Mouse (Mus musculus): ENCODE data around the gene Cuedc1.

Gene Cuedc1

GRCm38 (mm10) chr11:88160316-88160715 lies 62.5 kb downstream of the Cuedc1 start:
- no peaks in the 10 kb centered on the region for H3K36me3 ChIP-seq (ENCODE audit: insufficient read depth, low read length)
- H3K4me3 ChIP-seq (replicated peaks; ENCODE audit: low read length) = no peak overlapping the region
- peaks cover 71% of the 10 kb centered on the region for H3K4me1 ChIP-seq (replicated peaks; ENCODE audit: low read depth, low read length)
- TF ChIP-seq CTCF (conservative IDR thresholded peaks at IDR 0.05; ENCODE audit: low read length) (no peak), POU5F1 (IDR thresholded peaks at IDR 0.05; ENCODE audit: borderline replicate concordance, low read length) (no peak), NANOG (IDR thresholded peaks at IDR 0.05; ENCODE audit: borderline replicate concordance, low read length) (no peak)
- H3K9me3 ChIP-seq (ENCODE audit: low read length) = no peaks in the 10 kb centered on the region
- H3K27me3 ChIP-seq (ENCODE audit: insufficient read depth, low read length) = peaks cover 8% of the 10 kb centered on the region; the same call in 1 of the 2 replicates

GRCm38 (mm10) chr11:88161051-88161581 lies 63.3 kb downstream of the Cuedc1 start:
- no peak for TF ChIP-seq CTCF (conservative IDR thresholded peaks at IDR 0.05; ENCODE audit: low read length)
- no peak for TF ChIP-seq POU5F1 (IDR thresholded peaks at IDR 0.05; ENCODE audit: borderline replicate concordance, low read length)
- TF ChIP-seq NANOG (IDR thresholded peaks at IDR 0.05; ENCODE audit: borderline replicate concordance, low read length) = no peak
- Histone ChIP-seq H3K4me1 (replicated peaks; ENCODE audit: low read depth, low read length) (peaks cover 73% of the 10 kb centered on the region), H3K36me3 (ENCODE audit: insufficient read depth, low read length) (no peaks in the 10 kb centered on the region), H3K27me3 (ENCODE audit: insufficient read depth, low read length) (peaks cover 7% of the 10 kb centered on the region; the same call in 1 of the 2 replicates), H3K9me3 (ENCODE audit: low read length) (no peaks in the 10 kb centered on the region), H3K4me3 (replicated peaks; ENCODE audit: low read length) (peak overlapping the region; percentile 73)

GRCm38 (mm10) chr11:88161651-88162362 lies 63.9 kb downstream of the Cuedc1 start:
- Histone ChIP-seq H3K27me3 (ENCODE audit: insufficient read depth, low read length) (peaks cover 10% of the 10 kb centered on the region), H3K36me3 (ENCODE audit: insufficient read depth, low read length) (no peaks in the 10 kb centered on the region), H3K9me3 (ENCODE audit: low read length) (no peaks in the 10 kb centered on the region), H3K4me3 (replicated peaks; ENCODE audit: low read length) (peak overlapping the region; percentile 62), H3K4me1 (replicated peaks; ENCODE audit: low read depth, low read length) (peaks cover 71% of the 10 kb centered on the region)
- TF ChIP-seq CTCF (conservative IDR thresholded peaks at IDR 0.05; ENCODE audit: low read length) (peak; percentile 53), POU5F1 (IDR thresholded peaks at IDR 0.05; ENCODE audit: borderline replicate concordance, low read length) (no peak)

GRCm38 (mm10) chr11:88162740-88163139 lies 64.9 kb downstream of the Cuedc1 start:
- TF ChIP-seq POU5F1 (IDR thresholded peaks at IDR 0.05; ENCODE audit: borderline replicate concordance, low read length) (no peak), NANOG (IDR thresholded peaks at IDR 0.05; ENCODE audit: borderline replicate concordance, low read length) (no peak), CTCF (conservative IDR thresholded peaks at IDR 0.05; ENCODE audit: low read length) (no peak)
- H3K36me3 ChIP-seq (ENCODE audit: insufficient read depth, low read length) = no peaks in the 10 kb centered on the region
- H3K9me3 ChIP-seq (ENCODE audit: low read length) = no peaks in the 10 kb centered on the region
- peaks cover 70% of the 10 kb centered on the region for H3K4me1 ChIP-seq (replicated peaks; ENCODE audit: low read depth, low read length)
- H3K4me3 ChIP-seq (replicated peaks; ENCODE audit: low read length) = no peak overlapping the region
- H3K27me3 ChIP-seq (ENCODE audit: insufficient read depth, low read length) = peaks cover 10% of the 10 kb centered on the region

GRCm38 (mm10) chr11:88164213-88164723 lies 66.4 kb downstream of the Cuedc1 start:
- no peaks in the 10 kb centered on the region for H3K9me3 ChIP-seq (ENCODE audit: low read length)
- TF ChIP-seq POU5F1 (IDR thresholded peaks at IDR 0.05; ENCODE audit: borderline replicate concordance, low read length) (no peak), CTCF (conservative IDR thresholded peaks at IDR 0.05; ENCODE audit: low read length) (no peak), NANOG (IDR thresholded peaks at IDR 0.05; ENCODE audit: borderline replicate concordance, low read length) (no peak)
- H3K36me3 ChIP-seq (ENCODE audit: insufficient read depth, low read length) = no peaks in the 10 kb centered on the region

GRCm38 (mm10) chr11:88164801-88165377 lies 67.0 kb downstream of the Cuedc1 start:
- Histone ChIP-seq H3K36me3 (ENCODE audit: insufficient read depth, low read length) (no peaks in the 10 kb centered on the region), H3K27me3 (ENCODE audit: insufficient read depth, low read length) (peaks cover 25% of the 10 kb centered on the region)

More at GRCm38 (mm10) chr11:88164213-88164723, 66.4 kb downstream of the Cuedc1 start:
- peaks cover 19% of the 10 kb centered on the region for H3K27me3 ChIP-seq (ENCODE audit: insufficient read depth, low read length)
- peaks cover 70% of the 10 kb centered on the region for H3K4me1 ChIP-seq (replicated peaks; ENCODE audit: low read depth, low read length)
- H3K4me3 ChIP-seq (replicated peaks; ENCODE audit: low read length) = peak overlapping the region; percentile 67

DNA sequence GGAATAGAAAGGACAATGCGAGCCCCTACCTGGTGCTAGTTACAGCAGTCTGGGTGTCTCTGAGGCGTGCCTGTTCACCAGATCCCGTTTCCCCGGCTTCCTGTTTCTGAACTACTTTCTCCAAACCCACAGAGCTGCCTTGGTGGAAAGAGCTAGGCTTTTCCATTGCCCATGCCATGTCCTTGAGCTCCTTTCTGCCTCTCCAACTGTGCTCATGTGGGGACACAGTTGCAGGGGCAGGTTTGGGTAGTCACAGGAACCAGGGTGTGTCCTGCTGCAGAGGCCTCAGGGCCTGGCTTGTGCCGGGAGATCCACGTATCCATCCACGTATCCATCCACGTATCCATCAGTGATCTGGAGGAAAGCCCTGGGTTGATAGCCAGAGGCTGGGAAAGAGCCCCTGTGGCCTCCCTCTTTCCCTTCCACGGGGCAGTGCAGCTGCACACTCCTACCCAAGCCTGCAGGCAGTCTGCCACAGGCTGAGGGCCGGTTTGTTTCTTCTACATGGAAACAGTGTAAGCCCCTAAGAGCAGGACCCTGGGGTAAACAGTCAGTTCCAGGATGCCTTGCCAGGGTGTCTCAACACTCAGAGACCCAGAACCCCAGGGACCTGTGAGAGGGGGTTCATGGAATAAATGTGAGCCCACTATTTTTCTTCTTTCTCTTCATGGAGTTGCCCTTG lies 68.0 kb downstream of the Cuedc1 start:
- TF ChIP-seq NANOG (IDR thresholded peaks at IDR 0.05; ENCODE audit: borderline replicate concordance, low read length) (no peak), POU5F1 (IDR thresholded peaks at IDR 0.05; ENCODE audit: borderline replicate concordance, low read length) (no peak), CTCF (conservative IDR thresholded peaks at IDR 0.05; ENCODE audit: low read length) (no peak)

More at GRCm38 (mm10) chr11:88164801-88165377, 67.0 kb downstream of the Cuedc1 start:
- Histone ChIP-seq H3K9me3 (ENCODE audit: low read length) (no peaks in the 10 kb centered on the region), H3K4me3 (replicated peaks; ENCODE audit: low read length) (peak overlapping the region; percentile 67), H3K4me1 (replicated peaks; ENCODE audit: low read depth, low read length) (peaks cover 68% of the 10 kb centered on the region)
- TF ChIP-seq POU5F1 (IDR thresholded peaks at IDR 0.05; ENCODE audit: borderline replicate concordance, low read length) = no peak

DNA sequence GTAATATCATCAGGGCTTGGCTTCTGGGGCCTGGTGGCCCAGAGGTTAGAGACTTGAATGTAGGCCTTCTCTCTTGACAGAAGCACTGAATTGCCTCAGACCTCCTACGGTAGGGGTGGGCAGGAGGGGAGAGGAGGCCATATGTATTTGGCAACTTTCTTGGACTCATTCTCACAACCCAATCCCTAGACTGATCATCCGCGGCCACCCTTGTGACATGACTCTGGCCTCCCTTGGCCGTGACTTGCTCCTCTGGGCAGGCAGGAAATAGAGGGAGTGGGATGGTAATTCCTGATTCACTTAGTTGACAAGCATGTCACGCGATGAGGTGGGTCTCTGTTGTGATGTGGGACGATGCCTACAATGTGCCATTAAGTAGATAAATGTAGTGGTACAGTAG lies 68.6 kb downstream of the Cuedc1 start:
- H3K27me3 ChIP-seq (ENCODE audit: insufficient read depth, low read length) = peaks cover 26% of the 10 kb centered on the region
- TF ChIP-seq POU5F1 (IDR thresholded peaks at IDR 0.05; ENCODE audit: borderline replicate concordance, low read length) (no peak), NANOG (IDR thresholded peaks at IDR 0.05; ENCODE audit: borderline replicate concordance, low read length) (no peak), CTCF (conservative IDR thresholded peaks at IDR 0.05; ENCODE audit: low read length) (no peak)

More for the DNA sequence above, 68.0 kb downstream of the Cuedc1 start:
- Histone ChIP-seq H3K9me3 (ENCODE audit: low read length) (no peaks in the 10 kb centered on the region), H3K27me3 (ENCODE audit: insufficient read depth, low read length) (peaks cover 26% of the 10 kb centered on the region), H3K4me1 (replicated peaks; ENCODE audit: low read depth, low read length) (peaks cover 67% of the 10 kb centered on the region), H3K36me3 (ENCODE audit: insufficient read depth, low read length) (no peaks in the 10 kb centered on the region), H3K4me3 (replicated peaks; ENCODE audit: low read length) (peak overlapping the region; percentile 24)

More for the DNA sequence above, 68.6 kb downstream of the Cuedc1 start:
- H3K4me1 ChIP-seq (replicated peaks; ENCODE audit: low read depth, low read length) = peaks cover 70% of the 10 kb centered on the region
- no peaks in the 10 kb centered on the region for H3K36me3 ChIP-seq (ENCODE audit: insufficient read depth, low read length)
- no peaks in the 10 kb centered on the region for H3K9me3 ChIP-seq (ENCODE audit: low read length)
- H3K4me3 ChIP-seq (replicated peaks; ENCODE audit: low read length) = 0 out of 2 replicates have a peak overlapping the region, but pooled peaks have one; percentile 24

All from E14TG2a.4 (cell line).